Mouse (Mus musculus): ENCODE measurements around the gene Cdkl4.

DNA sequence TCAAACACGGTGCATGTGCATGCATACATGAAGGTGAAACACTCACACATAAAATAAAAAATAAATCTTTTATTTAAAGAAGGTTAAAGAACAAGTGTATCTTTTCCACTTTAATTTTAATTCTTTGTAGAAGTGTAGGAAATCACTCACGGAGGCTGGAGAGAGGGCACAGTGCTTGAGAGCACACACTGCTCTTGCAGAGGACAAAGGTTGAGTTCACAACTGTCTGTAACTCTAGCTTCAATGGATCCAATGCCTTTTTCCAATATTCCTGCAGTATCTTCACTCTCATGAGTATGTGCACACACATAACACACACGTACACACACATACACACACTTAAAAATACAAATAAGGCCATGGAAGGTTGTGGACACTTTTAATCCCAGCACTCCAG lies 67.2 kb downstream of the Cdkl4 start:
- no peak for TF ChIP-seq CTCF (IDR thresholded peaks at IDR 0.05; ENCODE audit: extremely low read depth, insufficient read length, insufficient replicate concordance, low read depth, low read length)
- no peak for TF ChIP-seq POLR2A (IDR thresholded peaks at IDR 0.05; ENCODE audit: low read depth, low read length)

Measured in small intestine, adult 2 months (tissue).